Mouse (Mus musculus) T-helper 1 cell (primary cell): ENCODE measurements around the gene Pcdh15.

Experiments
- in situ Hi-C: fragments of 300-600 bp; cut with MboI, MseI; formaldehyde crosslinking; loops from one replicate; pipeline ENCODE4 v1.15.1; 2025; ENCODE audit warnings: high pct_unique_total_duplicates

Pcdh15 gene

DNA sequence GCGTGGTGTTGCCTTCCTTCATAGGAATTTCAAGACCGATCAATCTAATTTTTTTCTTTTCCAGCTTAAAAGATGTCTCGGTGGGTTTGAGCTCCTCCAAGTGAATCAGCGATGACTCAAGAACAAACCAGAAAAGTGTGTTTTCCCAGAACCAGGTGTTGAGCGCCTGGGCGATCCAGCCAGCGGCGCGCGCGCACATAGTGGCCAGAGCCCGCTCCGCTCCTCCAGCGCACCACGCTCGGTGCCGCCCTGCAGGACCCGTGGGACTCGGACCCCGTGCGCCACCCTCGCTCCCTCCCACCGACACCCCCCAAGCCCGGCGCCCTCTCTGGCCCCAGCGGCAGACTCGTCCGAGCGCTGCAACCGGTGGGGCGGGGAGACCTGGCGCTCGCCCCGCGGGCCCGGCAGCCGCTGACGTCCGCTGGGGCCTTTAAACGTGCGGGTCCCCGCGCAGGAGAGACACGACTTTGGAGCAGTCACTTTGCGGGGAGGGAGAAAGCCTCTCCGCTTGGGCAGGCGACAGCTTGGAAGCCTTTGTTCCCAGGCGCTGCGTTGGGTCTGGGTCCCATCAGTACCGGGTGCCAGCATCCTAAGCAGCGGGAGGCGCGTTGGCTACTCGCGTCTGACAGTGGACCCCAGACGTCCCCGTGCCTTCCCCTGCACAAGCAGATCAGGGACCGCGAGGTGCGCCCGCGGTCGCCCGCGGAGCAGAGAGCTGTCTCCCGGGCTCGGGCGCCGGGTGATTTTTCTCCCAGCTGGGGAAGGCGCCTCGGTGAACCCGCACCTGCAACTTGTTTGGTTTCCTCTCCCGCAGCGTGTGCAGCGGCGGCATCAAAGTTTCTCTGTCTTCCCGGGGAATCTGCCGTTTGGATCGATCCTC is at the start of gene Pcdh15:
Gene Pcdh15 (plus strand): TSS at position 377 of the 880 bp plus-strand sequence.
- in situ Hi-C loops: no loop called here

- in situ Hi-C loops: no loop called here
Observed at GRCm38 (mm10) chr10:73052074-73052473, 47.1 kb upstream of the Pcdh15 start.

GRCm38 (mm10) chr10:73059726-73060230 is 39.4 kb upstream of the Pcdh15 start:
- in situ Hi-C loops: no loop called here

DNA sequence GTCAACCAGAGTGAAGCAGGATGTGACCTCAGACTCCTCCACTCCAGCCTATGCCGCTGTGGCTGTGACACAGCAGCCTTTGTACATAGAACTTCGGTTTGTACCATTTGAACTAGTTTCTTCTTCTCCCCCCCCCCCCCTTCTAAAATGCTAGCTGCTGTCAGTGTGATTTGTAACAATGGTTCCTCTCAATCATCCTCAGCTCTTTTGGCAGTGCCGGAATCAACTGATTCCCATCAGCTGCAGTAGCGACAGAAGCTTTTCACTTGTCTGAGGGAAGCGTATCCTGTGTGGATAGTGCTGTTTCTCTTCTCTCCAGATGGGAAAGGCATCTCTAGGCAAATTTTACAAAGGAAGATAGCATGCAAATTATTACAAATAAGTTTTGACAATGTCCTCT is 12.4 kb upstream of the Pcdh15 start:
- in situ Hi-C loops: no loop called here

DNA sequence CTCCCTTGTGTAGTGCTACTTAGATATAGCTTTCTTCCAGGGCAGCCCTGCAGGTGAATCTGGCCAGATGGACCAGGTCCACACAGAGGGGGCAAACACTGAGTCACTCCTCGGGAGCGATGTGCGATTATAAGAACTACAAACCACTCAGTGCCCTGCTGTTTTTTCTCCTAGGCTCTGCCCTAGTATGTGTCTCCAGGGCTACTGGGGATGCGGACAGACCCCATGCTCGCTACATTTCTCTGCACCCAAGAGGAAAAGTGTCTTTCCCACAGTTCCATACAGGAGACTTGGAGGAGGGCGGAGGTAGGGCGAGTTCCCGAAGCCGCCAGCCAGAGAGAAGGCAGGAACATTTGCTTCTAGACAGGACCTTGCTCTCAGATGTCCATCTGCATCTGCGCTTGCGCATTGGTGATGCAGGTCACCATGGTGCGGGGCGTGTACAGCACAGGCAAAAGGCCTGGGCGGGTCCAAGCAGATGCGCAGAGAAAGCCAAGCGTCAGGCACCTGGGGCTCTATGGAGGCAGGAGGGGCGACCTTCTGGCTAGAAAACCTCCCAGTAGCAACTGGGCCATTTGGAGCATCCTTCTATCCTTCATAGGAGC is 2.5 kb upstream of the Pcdh15 start:
- in situ Hi-C loops: no loop called here

- in situ Hi-C loops: no loop called here
Observed at GRCm38 (mm10) chr10:73097176-73097575, 2.0 kb upstream of the Pcdh15 start.

GRCm38 (mm10) chr10:73097979-73098378 is 1.2 kb upstream of the Pcdh15 start:
- in situ Hi-C loops: no loop called here

DNA sequence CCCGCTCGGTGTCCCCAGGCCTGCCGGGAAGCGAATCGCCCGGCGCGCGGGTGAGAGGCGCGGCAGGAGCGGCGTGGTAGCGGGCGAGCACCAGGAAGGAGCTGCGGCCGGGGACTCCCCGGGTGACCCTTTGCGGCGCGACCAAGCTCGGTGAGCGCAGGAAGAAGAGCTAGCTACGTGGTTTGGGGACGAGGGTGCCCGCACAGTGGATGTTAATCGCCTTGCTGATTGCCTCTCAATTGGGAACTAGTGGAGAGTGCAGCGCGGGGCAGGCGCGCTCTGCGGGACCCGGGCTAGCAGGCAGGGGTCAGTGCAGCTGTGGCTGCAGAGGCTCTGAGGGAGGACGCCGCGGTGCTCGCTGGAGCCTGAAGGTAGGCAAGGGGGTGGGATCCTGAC is 702 bp downstream of the Pcdh15 start:
- in situ Hi-C loops: loop anchor here (10.0 kb wide), 1 partner anchor 1745 kb away; no protein-coding TSS in a partner anchor

DNA sequence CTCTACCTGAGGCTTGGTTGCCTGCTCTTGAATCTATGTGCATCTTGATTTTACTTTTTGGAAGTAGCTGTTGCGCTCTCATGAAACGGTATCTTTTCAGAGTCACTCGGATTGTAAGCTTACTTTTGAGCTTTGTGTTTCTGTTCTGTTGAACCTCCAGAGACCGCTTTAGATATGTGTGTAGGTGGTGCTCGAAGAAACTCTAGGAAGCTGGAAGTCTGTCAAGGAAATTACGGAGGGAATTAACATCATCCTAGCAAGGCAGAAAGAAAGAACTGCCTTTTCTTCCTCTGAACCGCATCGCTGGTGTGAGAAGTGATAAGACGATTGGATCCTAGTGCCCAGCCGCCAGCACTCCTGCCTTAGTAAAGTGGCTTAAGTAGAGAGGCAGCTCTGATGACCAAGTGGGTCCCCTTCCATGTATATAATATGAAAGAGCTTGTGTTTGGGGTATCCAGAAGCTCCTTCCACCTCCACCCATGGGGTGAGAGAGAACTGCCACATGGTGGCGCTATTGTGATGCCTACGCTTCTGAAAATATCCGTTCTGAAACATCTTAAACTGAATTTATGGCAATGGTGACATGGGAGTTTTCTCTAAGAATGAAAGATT is 4.3 kb downstream of the Pcdh15 start:
- in situ Hi-C loops: loop anchor here (10.0 kb wide), 1 partner anchor 1741 kb away; no protein-coding TSS in a partner anchor

DNA sequence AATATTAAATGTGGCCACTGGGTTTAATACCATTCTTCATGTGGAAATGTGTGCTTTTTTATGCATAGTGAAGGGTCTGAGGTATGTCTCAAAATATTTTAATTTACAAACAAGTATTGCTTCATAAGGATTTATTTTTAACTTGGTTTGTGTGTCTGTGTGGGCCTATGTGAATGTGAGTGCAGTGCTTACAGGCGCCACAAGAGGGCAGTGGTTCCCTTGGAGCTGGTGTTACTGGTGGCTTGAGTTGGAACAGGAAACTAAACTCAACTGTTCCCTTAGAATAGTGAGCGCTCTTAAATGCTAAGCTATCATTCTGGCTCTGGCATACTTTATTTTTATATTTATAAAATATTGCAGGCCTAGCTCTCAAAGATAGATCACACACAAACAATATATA is 6.8 kb downstream of the Pcdh15 start:
- in situ Hi-C loops: loop anchor here (10.0 kb wide), 1 partner anchor 1739 kb away; no protein-coding TSS in a partner anchor

DNA sequence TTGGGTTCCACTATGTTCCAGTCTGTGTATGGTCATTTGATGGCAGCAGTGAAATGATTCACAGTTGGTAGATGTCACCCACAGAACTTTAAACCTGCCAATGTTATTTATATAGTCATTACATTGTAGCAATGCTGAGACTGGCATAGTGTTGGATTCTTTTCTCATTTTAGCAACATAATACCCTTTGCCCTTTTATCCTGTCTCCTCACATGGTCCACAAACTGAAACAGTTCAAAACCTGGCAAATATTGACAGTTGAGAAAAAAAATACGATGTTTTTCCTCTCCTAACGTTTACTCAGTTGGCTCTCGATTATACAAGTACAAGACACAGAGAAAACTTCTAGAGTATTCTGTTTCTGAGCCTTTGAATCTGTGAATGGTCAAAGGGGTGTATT is 38.8 kb downstream of the Pcdh15 start:
- in situ Hi-C loops: no loop called here

DNA sequence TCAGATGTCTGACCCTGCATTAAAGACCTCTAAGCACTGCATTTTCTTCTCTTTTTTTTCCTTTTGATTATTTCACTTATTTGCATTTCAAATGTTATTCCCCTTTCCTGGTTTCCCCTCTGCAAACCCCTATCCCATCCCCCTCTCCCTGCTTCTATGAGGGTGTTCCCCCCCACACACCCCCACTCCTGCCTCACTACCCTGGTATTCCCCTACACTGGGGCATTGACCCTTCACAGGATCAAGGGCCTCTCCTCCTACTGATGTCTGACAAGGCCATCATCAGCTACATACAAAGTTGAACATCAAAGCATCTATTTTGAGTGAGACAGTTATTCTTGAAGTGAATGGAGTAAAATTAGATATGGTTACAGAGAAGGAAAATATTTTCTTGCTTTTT is 48.4 kb downstream of the Pcdh15 start:
- in situ Hi-C loops: no loop called here

DNA sequence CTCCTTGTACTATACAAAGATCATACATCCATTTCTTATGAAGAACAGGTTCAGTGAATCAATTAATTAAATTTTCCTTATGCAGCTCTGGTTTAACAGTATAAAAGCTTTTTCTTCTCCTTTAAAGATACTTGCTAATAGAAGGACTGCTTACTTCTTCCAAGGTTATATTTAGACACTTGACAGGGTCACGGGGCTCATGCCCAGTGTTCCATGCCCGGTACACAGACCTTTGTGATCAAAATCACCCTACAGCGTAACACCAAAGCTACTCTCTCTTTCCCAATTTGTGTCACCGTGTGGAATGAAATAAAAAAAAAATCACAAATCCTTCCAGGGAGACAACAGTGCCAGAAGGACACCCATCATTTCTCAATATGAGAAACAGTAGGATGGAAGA is 48.8 kb downstream of the Pcdh15 start:
- in situ Hi-C loops: no loop called here

- in situ Hi-C loops: no loop called here
Observed at GRCm38 (mm10) chr10:73154544-73154943, 55.4 kb downstream of the Pcdh15 start.

DNA sequence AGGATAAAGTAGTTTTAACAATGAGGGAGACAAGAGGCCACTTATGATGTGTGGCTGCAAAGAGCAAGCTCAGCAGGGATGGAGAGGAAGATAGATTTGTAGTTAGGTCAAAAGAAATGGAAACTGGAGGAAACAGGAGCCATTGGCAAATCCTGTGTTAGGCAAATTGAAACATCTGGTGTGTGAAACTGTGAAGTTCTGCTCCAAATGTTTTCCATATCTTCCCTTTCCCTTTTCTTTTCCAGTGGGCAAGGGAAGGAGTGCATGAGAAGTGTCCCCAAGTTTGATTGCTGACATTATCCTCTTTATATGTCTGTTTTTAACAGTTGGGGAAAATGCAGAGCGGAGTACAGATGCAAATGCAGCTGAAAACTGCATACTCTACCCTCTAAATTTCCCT is 62.6 kb downstream of the Pcdh15 start:
- in situ Hi-C loops: no loop called here

DNA sequence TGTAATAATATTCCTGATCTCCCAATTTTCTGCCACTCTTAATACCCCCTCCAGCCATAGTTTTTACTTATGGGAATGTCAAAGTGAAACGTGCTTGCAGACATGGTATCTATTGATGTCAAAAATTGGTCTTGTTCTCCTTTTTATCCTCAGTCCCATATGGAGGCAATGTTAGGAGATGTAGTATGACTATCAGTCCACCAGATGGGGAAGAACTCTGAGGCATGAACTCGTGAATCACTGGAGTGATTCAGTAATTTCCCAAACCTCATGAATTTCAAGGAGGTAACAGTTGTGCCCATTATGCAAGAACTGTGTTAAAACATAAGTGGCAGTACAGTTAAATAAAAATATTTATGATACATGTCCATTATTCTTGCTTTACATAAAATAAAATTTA is 116.9 kb downstream of the Pcdh15 start:
- in situ Hi-C loops: no loop called here

- in situ Hi-C loops: no loop called here
Observed at GRCm38 (mm10) chr10:73242294-73242693, 143.2 kb downstream of the Pcdh15 start.

DNA sequence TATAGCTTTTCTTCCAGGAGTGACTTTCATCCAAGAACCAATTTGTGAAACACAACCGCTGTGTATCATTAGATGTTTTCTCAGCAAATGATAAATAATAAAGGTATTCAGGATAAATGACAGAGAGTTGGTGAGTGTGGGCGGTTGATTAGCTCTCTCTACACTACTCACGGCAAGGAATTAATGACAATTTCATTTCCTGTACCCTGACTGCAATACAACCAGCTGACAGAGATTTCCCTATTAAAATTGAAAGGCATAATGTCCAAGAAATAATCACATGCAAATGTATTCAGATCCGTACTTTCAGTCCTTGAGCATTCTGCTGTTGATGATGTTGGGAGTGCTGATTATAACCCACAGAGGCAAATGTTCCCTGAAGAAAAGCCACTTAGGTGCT is 181.3 kb downstream of the Pcdh15 start:
- in situ Hi-C loops: no loop called here

DNA sequence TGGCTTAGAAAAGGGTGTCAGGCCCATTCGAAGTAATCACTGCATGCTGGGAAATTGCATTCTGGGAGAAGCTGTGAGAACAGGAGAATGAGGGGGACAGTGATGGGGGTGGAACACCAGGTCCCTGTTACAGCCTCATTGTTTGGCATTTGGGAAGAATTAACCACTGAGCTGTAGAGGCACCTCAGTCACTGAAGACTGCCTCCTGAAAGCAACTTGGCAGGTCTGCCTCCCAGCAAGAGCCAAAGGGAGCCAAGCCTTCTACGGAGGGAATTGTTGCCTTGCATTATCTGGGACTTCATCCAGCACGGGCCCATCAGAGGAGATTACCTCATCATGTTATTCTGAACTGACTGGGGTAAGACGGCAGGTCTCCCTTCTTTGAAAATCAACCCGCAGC is 197.3 kb downstream of the Pcdh15 start:
- in situ Hi-C loops: no loop called here

DNA sequence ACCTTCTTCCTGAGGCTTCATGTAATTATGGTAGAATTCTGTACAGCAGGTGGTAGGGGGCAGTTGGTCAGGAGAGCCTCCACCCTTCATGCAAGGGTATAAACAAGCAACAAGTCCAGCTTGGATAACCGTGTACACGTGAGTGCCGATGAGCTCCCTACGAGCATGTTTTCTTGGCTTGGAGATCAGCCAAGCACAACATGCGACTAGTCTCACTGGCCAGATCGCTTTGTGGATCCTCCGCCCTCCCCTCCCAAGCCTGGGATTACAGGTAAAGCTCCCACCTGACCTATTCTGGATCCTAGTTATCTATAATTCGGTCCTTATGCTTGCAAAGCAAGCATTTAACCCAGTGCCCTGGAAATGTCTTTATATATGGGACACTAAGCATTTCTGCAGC is 202.8 kb downstream of the Pcdh15 start:
- in situ Hi-C loops: no loop called here

- in situ Hi-C loops: no loop called here
Observed at GRCm38 (mm10) chr10:73306677-73307076, 207.5 kb downstream of the Pcdh15 start.

GRCm38 (mm10) chr10:73326861-73327260 is 227.7 kb downstream of the Pcdh15 start:
- in situ Hi-C loops: no loop called here
